Mouse (Mus musculus) liver, embryonic 11.5 days (tissue): ENCODE measurements around the gene Piga. TPM values are rescaled to one million over a fixed set of nuclear protein-coding genes. Genes with fewer than 3 reads are reported as not detected.

Source experiments
- ATAC-seq: fragments of 200-750 bp; cut with Nextera tagmentation; replicated peaks from 2 replicates; pipeline ENCODE4 v1.8.0; 2017; ENCODE audit warnings: moderate number of reproducible peaks, mild to moderate bottlenecking, moderate TSS enrichment, moderate library complexity; ENCODE audit not compliant: low FRiP score
- DNase-seq: peaks from one replicate; pipeline ENCODE4 v3.0.0-alpha.2; 2017; ENCODE audit warnings: low spot score
- H3K27ac ChIP-seq: fragments of 300-500 bp; sonication (generic); 2 replicates; pipeline ENCODE4 v1.5.1; 2014; ENCODE audit warnings: mild to moderate bottlenecking, low read depth, low read length, control low read depth
- H3K27me3 ChIP-seq: fragments of 300-500 bp; sonication (generic); replicated peaks from 2 replicates; pipeline ENCODE4 v1.6.1; 2014; ENCODE audit warnings: low read length, mixed read lengths; ENCODE audit not compliant: control insufficient read depth, insufficient read depth
- H3K36me3 ChIP-seq: fragments of 300-500 bp; sonication (generic); 2 replicates; pipeline ENCODE4 v1.6.1; 2014; ENCODE audit warnings: mild to moderate bottlenecking, low read length, moderate library complexity, mixed read lengths; ENCODE audit not compliant: control insufficient read depth, insufficient read depth
- H3K4me1 ChIP-seq: fragments of 300-500 bp; sonication (generic); replicated peaks from 2 replicates; pipeline ENCODE4 v1.6.1; 2014; ENCODE audit warnings: low read length, mixed read lengths; ENCODE audit not compliant: control insufficient read depth, insufficient read depth
- H3K4me2 ChIP-seq: fragments of 300-500 bp; sonication (generic); 2 replicates; pipeline ENCODE4 v1.6.1; 2014; ENCODE audit warnings: mild to moderate bottlenecking, control low read depth, moderate library complexity
- H3K4me3 ChIP-seq: fragments of 300-500 bp; sonication (generic); 2 replicates; pipeline ENCODE4 v1.5.1; 2014; ENCODE audit warnings: low read depth, low read length, control low read depth
- H3K9ac ChIP-seq: fragments of 300-500 bp; sonication (generic); 2 replicates; pipeline ENCODE4 v1.6.1; 2014; ENCODE audit warnings: low read depth, low read length, control low read depth
- H3K9me3 ChIP-seq: fragments of 300-500 bp; sonication (generic); 2 replicates; pipeline ENCODE4 v1.6.1; 2016; ENCODE audit warnings: low read length, inconsistent platforms, mixed read lengths; ENCODE audit not compliant: control insufficient read depth
- WGBS: fragments of 180-500 bp; shearing (Covaris S2); extraction: QIAGEN DNeasy Blood & Tissue Kit; methylation state at CpG from one replicate; pipeline ENCODE4 v1.1.7; 2014; 5-methylcytosine and 5-hydroxymethylcytosine counted together
- polyA plus RNA-seq: library from polyadenylated mRNA; unstranded; fragments of >200 nt; fragmentation: Nextera tagmentation; extraction: Ambion mirVana; gene quantifications from 2 replicates; pipeline ENCODE4 v1.2.1, GENCODE M21; 2014

Piga gene
- polyA plus RNA-seq, 1 experiment from 2014 or later, result 28.1 TPM

DNA sequence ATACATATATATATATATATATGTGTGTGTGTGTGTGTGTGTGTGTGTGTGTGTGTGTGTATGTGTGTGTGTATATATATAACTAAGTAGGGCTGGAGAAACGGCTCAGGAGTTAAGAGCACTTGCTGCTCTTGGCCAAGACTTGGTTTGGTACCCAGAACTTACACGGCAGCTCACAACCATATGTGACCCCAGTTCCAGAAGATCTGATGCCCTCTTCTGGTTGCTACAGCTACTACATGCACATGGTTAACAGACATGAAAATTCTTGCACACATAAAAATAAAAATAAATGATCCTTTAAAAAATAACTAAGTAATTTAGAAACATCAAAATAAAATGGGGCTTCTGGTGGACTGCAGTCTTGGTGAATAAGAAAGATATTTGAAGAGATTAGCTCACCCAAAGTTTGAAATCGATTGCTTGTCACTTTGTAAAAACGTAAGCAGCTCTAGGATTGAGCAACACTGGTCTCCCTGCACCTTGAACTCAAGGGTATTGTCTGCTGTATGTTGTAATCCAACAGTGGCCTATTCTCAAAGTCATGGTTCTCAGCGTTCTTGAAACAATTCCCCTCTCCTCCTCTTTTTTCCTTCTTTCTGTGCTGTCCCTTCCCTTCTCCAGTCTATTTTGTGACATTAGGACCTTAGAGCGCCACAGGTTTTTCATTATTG lies 39.8 kb downstream of the Piga start:
- no peaks in the 10 kb centered on the region for H3K9me3 ChIP-seq
- H3K27me3 ChIP-seq, result no peaks in the 10 kb centered on the region
- no peak overlapping the region for H3K4me2 ChIP-seq
- ATAC-seq (no peak), DNase-seq (no peak)
- H3K4me3 ChIP-seq, result no peak overlapping the region
- no peaks in the 10 kb centered on the region for H3K4me1 ChIP-seq
- no peak overlapping the region for H3K27ac ChIP-seq
- H3K36me3 ChIP-seq, result no peaks in the 10 kb centered on the region
- no peak overlapping the region for H3K9ac ChIP-seq
- WGBS, result 67% methylated on average over 6 of the region's 6 CpGs

Other genes with a start within 250 kb of the Piga start
- gene Bmx, start 161.6 kb upstream of the Piga start, polyA plus RNA-seq, result 0.19 and 0.27 TPM in 2 replicates
- 11.0 and 11.5 TPM in 2 replicates for gene Pir, start 150.4 kb upstream of the Piga start, polyA plus RNA-seq
- 0.99 and 1.1 TPM in 2 replicates for gene Vegfd, start 46.4 kb upstream of the Piga start, polyA plus RNA-seq
- gene Asb11, start 17.2 kb downstream of the Piga start, polyA plus RNA-seq, result not detected in 2 replicates
- gene Asb9, start 86.5 kb downstream of the Piga start, polyA plus RNA-seq, result 0.25 and 0.38 TPM in 2 replicates